Mouse (Mus musculus): ENCODE measurements around the gene Ptprf.

Gene Ptprf

DNA sequence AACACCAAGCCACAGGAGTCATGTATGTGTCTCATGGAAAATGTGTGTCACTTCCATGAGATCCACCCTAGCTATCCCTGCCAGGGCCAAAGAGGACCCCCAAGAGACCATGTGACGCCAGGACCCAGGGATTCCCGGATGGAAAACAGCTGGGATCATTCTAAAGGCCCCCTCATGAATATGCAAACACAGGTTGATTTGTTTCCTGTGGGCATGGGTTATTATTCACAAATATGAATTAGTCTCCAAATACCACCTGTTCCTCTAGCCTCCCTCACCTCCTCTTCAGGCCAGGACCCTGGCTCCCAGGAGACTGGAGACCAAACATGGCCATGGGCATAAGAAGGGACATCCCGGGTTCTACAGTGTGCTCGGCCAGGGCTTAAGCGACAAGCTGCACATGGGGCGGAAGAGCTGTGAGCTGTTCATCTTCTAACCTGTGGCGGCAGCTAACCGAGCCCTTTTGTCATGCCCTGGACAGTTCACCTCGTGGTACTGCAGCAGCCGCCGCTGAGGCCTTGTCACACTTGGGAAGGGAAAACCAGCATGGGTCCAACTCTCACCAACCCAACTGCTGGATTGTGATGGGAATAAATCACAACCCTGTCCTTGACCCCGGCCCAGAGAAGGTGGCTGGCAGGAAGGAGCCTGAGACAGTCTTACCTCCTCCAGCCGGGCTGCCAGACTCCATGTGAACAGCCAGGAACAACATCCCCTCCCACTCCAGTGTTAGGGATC is 9.6 kb downstream of the Ptprf start:
- no peak for DNase-seq

DNA sequence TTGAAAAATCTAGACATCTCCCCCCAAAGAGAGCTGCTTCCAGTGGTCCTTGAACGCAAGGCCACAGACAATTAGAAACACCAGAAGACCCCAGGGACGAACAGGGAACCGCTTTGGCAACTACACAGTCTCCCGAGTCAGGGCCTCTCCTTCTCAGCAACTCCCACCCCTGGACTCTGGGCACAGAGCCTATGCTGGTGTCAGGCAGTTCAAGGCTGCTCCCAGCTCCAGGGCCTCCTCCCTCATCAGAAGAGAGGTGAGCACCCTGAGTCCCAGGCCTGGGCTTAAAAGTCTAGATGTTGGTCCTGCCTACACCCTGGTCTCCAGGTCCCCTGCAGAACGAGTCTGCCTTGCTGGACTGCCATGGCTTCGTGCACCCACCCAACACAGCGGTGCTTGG is 10.7 kb downstream of the Ptprf start:
- peak in 1 of 2 experiments; percentile 46 for DNase-seq

DNA sequence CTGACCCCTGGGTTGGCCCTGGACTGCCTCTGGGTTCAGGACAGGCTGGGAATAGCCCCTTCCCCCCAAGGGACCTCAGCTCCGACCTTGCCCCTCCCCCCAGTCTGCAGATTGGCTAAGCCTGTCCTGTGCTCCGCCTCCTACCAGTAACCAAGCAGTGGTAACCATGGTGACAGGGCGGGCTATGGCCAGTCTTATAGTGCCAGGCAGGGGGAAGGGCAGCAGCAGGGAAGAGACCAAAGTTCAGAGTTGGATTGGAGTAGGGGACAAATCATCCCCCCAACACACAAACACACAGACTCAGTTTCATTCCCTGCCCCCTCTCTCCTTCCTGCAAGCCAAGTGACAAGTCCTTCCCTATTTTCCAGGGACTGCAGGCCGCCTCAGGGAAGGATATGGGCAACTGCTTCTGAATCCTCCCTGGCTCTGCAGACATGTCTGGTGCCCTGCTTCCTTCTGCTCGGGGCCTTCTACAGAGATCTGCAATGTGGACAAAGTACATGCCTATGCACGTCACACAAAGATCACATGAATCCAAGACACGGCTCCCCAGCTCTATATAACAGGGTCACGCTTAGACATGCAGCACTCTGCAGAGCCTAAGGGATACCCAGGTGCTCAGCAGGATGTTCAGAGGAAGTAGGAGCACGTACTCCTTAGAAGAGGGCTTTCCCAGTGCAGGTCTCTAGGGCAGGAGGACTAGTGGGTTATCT is 14.5 kb downstream of the Ptprf start:
- peak; percentile 79 to 85 for DNase-seq

DNA sequence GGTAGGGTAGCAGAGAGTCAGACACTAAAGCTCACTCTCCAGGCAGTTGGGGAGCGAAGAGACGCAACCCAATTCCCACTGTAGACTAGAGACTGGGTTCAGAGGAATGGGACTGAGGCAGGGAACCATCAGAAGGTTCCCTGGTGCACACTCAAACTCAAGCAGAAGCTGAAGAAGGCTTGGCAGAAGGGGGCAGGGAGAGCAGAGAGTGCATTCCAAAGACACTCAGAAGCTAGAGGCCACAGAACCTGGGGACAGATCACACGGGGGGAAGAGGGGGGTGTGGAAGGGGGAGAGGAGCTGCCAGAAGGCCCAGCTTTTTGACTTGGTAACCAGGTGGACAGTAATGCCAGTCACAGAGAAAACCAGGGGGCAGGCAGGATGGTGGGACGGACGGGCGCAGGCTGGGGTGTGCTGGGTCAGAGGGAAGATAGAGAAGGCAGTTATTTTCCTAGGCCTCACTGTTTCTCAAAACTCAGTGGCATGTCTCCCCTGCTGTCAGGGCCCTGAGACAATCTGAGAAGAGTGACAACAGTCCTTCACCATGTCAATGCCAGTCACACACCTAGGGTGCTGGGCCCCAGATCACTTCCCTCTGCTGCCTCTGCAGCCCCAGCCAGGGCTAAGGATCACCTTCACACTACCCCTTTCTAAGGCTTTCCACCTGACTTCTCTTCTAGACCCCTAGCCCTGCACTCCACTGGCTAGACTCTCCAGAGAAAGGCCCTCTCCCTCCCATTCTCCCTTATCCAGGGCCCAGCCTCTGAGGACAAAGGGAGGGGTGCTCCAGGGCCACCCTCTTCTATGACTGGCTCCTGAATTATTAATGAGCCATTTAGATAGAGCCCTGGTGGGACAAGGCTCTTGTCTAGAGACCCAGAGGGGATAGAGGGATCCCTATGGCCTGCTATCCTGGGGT is 15.3 kb downstream of the Ptprf start:
- peak; percentile 46 to 67 for DNase-seq

DNA sequence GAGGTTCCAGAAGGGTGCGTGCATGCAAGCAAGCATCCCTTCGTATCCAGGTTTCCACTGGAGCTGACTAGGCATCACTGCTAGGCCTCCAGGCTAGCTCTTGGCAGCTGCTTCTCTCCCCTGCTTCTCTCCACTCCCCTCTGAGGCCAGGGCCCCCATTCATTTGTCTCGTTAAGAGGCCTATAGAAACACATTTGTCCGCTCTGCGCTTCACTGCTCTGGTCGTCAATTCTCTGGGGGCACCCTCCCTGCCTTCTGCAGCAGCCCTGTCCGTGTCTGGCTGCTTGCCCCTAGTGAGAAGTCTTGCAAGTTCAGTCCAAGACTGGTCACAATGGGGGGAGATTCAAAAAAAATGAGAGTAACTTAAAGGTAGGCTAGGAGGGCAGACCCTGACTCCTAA is 16.7 kb downstream of the Ptprf start:
- DNase-seq: no peak

DNA sequence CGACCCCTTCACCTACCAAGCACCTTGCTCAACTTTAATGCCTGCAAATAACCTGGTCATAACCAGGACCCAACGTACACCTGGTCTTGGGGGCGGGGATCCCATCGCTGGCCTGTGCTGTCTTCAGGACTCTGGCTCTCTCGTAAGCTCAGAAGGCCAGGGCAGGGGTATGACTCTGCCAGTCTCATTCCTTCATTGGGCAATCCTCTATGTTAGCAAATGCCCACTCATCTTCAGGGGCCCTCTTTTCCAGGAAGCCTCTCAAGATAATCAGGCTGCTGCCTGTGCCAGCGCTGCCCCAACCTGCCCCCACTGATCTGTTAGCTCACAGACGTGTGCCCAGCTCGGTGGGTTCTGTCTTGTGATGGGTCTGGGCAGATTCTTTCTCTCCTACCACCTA is 17.2 kb downstream of the Ptprf start:
- DNase-seq: peak; percentile 56 to 69

DNA sequence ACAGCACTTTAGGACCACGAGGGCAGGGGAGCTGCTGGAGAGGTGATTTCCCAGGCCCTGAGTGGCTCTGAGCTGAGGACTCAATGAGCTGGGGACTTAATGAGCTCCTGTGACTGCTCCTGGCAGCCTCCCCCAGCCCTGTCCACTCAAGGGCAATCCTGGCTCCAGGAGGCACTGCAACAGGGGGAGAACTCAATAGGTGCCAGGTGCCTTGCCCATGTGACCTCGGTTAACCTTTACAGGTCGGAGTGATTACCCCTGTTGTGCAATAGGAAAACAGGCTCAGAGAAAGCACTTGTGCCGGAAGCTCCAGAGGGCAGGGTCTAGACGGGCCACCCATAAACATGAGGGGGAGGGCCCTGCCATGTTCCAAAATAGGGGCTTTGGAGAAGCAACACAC is 17.7 kb downstream of the Ptprf start:
- peak; percentile 90 to 92 for DNase-seq

DNA sequence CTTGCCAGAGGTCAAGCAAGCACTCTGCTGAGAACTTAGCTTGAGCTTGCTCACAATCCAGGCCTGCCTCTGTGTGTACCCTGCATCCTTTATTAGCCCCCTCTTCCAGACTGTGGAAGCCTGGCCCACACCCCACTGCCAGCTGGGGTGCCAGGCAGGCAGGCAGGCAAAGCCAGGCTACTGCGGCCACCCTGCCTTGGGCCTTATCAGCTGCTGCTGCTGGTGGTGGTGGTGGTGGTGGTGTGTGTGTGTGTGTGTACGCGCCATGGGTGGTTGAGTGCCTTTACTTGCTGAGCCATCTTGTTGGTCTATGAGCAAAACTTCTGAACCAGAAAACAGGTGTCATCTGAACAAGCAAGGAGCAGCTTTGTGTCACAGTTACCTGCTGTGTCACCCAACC is 18.3 kb downstream of the Ptprf start:
- no peak for DNase-seq

DNA sequence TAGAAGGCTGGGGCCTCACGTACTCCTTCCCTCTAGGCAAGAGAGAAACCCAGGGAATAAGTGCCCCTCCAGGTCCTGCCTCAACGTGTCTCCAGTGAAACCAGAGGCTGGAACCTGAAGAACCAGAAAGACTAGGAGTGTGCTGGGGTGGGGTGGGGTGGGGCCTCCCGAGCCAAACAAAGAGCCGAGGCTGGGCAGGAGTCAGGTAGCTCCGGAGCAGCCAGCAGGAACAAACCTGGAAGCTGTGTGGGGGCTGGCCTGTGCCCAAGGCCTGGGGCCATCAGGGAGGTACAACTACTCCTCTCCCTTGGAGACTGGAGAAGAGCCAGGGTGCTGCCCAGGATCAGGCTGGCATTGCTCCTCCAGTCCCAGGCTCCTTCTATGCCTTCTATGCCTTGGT is 18.9 kb downstream of the Ptprf start:
- peak; percentile 89 to 94 for DNase-seq

DNA sequence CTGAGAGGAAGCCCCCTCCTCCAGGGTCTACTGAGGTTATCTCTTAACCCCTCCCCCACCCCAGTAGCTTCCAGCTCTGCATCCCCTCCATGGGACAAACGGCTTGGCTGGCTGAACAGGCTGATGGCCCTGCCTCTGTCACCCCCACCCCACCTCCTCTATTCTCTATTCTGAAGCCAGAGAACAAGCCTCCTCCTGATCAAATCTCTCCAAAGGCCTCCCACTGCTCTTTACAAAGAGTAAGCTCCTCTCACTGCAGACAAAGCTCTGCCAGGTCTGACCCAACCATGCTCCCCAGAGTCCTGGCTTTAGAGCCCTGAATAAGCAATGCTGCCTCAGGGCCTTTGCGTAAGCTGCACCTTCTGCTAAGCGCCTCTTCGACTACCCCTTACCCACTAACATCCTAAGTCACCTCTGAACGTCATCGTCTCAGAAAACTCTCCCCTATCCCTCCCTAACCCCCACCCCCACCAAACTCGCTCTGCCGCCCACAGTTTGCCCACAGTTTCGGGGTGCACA is 19.6 kb downstream of the Ptprf start:
- no peak for DNase-seq

DNA sequence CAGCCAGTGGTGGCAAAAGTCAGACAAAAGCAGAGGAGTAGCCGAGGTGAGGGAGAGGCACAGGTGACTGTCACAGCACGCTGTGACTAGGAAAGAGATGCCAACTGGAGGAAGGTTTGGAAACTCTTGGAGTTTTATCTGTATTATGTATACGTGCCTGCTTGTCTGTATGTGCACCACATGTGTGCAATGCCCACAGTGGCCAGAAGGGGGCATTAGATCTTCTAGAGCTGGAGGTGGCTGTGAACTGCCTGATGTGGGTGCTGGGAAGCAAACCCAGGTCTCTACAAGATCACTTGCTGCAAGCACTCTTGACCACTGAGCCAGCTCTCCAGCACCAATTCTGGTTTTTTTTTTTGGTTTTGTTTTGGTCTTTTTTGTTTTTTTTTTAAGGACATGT is 20.5 kb downstream of the Ptprf start:
- DNase-seq: no peak

DNA sequence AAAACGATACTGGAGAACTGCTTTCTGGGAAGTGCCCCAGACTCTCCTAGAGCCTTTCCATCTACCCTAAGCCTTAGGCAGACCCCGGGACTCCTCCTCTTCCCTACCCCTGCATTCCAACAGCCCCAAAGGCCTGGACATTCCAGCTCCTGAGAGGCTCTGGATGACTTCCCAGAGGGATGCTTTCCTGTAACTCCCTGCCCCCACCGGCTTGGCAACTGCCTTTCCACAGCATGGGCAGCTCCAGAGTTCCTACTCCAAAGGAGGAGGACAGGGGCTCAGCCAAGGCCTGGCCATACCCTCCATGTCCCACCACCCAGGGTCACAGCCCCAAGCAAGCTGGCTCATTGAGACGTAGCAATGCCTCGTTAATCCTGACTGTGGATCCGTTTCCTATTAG is 21.2 kb downstream of the Ptprf start:
- peak; percentile 82 to 88 for DNase-seq

DNA sequence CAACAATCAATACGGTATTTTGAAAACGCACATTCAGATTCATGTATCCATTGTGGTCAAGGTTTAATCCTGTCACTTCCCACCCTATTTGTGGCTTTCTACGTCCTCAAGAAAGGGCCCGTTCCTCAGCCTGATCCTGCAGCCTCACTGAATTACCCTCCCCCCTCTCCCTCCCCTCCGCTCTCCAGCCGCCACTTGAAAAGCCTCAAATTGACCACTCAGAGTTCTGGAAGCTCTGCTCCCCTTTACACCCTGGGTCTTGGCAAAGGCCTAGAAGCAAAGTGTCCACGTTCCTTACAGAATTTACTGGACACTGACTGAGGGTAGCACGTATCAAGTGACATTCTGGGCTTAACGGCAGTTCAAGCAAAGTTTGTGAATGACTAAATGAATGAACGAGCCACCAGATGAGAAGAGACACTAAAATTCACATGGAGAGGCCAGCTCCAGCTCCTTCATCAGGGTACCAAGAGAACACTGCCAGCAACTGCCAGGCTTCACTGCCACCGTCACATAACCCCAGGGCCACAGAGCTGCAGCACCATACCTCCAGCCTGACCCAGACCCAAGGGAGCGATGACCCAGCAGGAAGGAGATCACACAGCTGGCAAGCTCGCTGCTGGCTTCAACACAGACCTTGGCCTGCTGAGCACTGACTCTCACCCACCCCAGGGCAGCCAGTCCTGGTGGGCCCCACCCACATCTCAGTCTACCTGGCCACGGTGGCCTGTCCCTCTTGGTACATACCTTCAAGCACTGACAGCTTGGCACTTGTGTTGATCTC is 22.6 kb downstream of the Ptprf start:
- DNase-seq: peak; percentile 40 to 63

DNA sequence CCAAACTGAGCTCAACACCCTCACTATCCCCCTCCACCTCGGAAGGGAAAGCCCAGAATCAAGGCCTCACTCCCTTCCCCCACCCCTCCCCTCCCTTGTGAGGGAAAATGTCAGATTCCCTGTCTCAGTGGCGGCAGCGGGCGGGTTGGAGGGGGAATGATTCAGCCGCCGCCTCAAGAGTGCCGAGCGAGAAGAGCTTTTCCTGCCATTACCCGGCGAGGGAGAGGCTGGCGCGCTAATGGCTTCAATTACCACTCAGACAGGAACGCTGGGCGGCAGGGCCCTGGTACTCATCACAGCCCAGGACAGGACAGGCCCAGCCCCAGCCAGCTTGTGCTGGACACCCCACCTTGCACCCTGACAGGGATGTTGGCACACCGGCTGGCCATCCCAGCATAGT is 25.6 kb downstream of the Ptprf start:
- DNase-seq: peak; percentile 65 to 66

DNA sequence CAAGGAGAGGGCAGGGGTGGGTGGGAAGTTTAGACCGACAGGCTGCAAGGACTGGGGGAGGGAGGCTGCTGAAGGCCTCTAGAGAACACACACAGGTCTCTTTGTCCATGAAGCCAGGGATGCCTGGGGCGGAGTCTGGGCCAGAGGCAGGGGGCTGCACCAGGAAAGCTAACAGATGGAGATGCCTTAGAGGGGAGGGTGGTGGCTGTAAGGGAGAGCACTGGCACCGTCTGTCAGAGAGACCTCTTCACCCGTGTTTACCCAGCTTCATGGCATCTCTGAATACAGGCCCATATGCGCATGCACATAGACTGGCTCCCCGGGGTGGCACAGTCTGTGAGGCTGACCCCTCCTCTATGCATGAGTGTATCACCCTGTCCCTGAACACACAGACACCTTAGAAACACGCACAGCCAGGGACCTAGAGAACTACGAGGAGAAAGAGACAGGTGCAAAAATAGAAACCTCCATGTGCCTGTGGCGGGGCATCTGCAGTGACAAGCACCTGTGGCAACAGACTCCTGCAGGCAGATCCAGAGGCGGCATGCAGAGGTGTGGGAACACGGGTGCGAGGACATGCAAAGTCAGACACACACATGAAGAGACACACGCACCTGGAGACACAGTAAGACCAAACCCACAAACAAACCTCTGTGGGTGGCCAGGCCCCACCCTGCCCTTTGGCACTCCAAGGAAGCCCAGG is 29.3 kb downstream of the Ptprf start:
- no peak for DNase-seq

DNA sequence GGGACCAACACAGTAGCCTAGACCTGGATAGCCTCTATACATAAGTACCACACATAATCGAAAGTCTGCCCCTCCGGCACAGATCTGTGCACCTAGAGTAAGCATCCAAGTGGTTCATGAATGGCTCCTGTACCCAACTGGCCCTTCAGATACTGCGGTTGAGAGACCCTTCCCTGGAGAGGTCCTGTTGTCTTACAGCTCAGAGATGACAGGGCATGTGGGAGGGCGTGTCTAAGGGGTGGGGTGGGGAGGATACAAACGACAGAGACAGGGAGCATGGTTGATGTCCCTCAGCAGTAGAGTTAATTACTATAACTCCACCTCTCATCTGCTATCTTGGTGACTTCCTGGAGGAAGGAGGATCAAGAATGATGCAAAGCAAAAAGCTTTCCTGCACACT is 29.9 kb downstream of the Ptprf start:
- DNase-seq: no peak

DNA sequence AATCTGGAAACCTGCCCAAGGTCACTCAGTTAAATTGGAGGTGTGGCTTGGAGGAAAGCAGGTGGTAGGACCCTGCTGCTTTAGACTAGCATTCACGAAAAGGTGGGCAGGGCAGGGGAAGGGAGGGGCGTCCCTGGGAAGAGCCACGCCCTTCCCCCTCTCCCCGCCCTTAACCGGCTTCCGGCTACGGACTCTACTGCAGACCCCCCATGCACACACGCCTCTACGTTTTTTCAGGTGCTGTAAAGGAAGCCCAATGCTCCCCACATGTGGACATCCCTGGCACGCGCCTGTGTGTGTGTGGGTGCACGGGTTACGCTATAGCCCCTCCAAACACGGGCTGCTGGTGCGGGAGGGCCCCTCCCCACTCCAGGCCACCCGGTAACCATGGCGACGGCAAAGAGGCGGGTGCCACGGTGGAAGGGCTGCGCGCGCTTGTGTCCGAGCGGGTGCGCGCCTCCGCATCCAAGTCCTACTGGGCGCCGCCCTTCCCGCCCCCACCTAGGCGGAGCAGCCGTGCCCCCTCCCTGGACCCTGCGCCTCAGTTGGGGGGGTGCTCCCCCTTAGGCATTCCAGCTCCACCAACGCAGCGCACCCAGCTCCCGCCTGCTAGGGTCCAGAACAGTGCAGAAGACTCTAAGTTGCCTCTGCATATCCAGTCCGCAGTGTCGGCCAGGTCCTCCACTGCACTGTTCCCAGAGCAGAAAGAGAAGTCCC is 30.5 kb downstream of the Ptprf start:
- DNase-seq: peak; percentile 50 to 62

DNA sequence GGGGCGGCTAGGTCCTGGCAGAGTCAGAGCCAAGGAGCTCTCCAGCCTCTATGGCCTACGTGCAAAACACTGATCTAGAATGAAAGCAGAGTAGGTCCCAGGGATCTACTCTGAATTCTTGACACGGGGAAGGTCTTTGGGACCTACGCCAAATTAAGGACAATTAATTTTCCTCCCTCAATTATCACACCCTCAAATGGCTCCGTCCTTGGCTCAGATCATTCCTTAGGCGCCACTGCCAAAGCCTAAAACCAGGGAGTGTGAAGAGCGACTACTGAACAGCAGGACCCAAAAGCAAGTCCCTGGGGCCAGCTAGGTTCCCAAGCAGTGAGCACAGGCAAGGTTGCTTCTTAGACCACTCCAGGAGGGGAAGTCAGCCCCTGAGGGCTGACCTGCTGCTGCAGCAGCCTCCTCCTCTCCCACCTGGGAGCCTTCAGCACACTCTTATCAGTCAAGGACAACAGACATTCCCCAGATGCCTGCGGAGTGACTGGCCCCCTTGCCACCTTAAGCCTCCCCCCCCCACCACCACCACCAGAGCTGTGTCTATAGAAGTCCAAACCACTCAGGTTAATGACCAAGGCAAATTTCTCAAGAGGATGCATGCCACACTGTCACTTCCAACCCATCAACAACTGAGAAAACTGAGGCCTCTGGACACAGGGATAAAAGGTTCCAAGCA is 31.3 kb downstream of the Ptprf start:
- peak in 1 of 2 experiments; percentile 30 for DNase-seq

DNA sequence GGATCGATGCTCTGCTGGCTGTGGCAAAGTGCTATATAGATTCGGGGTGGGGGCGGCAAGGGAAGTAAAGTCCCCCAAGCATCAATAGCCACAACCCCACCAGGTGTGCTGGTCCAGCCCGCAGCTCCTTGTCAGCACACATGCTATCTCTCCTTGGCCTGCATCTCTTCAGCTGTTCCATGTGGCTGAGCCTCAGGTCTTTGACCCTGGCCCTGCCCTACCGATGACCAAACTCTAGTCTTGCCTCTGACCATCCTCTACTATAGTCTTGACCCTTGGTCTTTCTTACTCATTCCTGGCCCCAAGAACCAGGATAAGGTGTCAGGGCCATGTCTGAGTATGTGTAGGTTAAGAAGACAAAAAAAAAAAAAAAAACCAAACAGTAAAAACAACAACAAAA is 33.2 kb downstream of the Ptprf start:
- DNase-seq: no peak

DNA sequence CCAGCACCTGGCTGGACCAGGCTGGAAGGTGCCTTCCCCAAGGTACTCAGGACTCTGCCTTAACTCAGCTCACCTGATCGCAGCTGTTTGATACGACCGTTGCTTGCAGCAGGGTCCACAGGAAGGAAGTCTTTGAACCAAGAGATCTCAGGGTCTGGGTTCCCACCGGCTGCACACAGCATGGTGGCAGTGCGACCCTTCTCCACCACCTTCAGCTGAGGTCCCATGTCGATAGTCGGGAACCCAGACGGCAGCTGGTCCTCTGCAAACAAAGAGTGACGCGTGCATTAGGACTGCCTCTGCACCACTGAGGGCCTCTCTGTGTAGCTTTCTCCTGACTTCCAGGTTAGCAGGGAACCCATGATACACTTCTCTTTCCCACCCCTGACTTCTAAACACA is 33.8 kb downstream of the Ptprf start:
- DNase-seq: no peak

All from lung, adult 18-20 months (tissue).